Mouse (Mus musculus) cerebellum, adult 2 months (tissue): ENCODE data around the gene Ccin.

Source experiments
- CTCF ChIP-seq: fragments of 200-500 bp; IDR thresholded peaks from 2 replicates; pipeline ENCODE4 v1.5.1; 2011; ENCODE audit warnings: low read depth, mild to moderate bottlenecking, control low read depth, low read length, moderate library complexity, borderline replicate concordance; ENCODE audit not compliant: insufficient read depth
- POLR2A ChIP-seq: fragments of 200-500 bp; IDR thresholded peaks from 2 replicates; pipeline ENCODE4 v1.6.1; 2011; ENCODE audit warnings: low read length, control low read depth, borderline replicate concordance; ENCODE audit not compliant: insufficient read depth

DNA sequence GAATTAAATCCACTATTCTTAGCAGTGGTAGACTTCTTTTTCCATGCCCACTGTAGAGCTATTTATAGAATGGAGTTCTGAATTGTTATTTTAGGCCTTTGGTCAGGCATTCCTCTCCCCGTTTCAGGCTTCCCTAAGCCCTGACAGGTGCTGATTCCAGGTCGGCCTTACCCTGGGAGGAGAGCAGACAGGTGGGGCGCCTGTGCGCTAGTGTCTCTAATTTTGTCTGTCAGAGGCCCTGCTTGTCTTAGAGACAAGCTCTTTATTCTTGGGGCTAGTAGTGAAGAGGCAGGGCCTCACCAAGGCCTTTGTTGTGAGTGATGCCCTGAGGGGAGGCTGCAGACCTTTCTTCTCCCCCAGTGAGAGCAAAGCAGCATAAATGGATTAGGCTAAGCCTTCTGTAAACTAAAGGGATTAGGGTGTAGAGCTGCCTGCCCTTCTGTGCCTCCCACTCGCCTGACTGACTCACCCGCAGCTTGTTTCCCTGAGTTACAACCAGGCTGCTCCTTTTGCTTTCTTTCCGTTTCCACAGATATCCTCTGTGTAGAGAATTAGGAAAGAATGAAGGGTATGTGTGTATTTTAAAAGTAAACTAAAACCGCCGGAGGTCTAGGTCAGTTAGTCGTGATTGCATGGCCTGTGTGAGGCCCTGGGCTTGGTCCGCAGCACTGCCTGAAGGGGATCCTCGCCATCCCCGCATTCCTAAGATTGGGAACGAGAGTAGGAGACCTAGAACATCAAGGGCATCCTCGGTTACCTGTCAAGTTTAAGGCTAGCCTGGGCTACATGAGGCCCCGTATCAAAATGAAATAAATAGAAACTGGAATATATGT, 45.2 kb downstream of the Ccin start:
- TF ChIP-seq CTCF: no peak
- no peak for TF ChIP-seq POLR2A
